Mouse (Mus musculus) hindbrain, embryonic 10.5 days (tissue): ENCODE measurements at regions not wholly inside any gene's neighbourhood (a gene's known extent, or its start where the extent isn't known, plus 50 kb on each side); places are given as distances from the start of the nearest gene placed in this dataset.
A peak's percentile ranks its signal among the peaks of the same experiment; 100 is the strongest.

Experiments
- DNase-seq: peaks from one replicate; pipeline ENCODE4 v3.0.0-alpha.2; 2017; ENCODE audit warnings: low spot score
- H3K27ac ChIP-seq: fragments of 300-500 bp; sonication (generic); 2 replicates; pipeline ENCODE4 v1.5.1; 2016; ENCODE audit warnings: mild to moderate bottlenecking, moderate library complexity
- H3K27me3 ChIP-seq: fragments of 300-500 bp; sonication (generic); 2 replicates; pipeline ENCODE4 v1.6.1; 2016; ENCODE audit warnings: mild to moderate bottlenecking; ENCODE audit not compliant: poor library complexity, insufficient read depth, severe bottlenecking
- H3K36me3 ChIP-seq: fragments of 300-500 bp; sonication (generic); 2 replicates; pipeline ENCODE4 v1.6.1; 2016; ENCODE audit warnings: mild to moderate bottlenecking, moderate library complexity
- H3K4me1 ChIP-seq: fragments of 300-500 bp; sonication (generic); replicated peaks from 2 replicates; pipeline ENCODE4 v1.6.1; 2016; ENCODE audit warnings: mild to moderate bottlenecking
- H3K4me3 ChIP-seq: fragments of 300-500 bp; sonication (generic); 2 replicates; pipeline ENCODE4 v1.5.1; 2016; ENCODE audit warnings: mild to moderate bottlenecking, moderate library complexity
- H3K9me3 ChIP-seq: fragments of 300-500 bp; sonication (generic); 2 replicates; pipeline ENCODE4 v1.6.1; 2016; ENCODE audit warnings: mild to moderate bottlenecking, moderate library complexity
- WGBS: fragments of 180-500 bp; shearing (Covaris S2); methylation state at CpG from one replicate; pipeline ENCODE4 v1.1.7; 2016; 5-methylcytosine and 5-hydroxymethylcytosine counted together

- no peak overlapping the region for H3K27ac ChIP-seq
- no peak for DNase-seq
- H3K4me3 ChIP-seq, result no peak overlapping the region
- WGBS, result 93% methylated on average over 4 of the region's 4 CpGs
- H3K9me3 ChIP-seq, result no peaks in the 10 kb centered on the region
- no peaks in the 10 kb centered on the region for H3K36me3 ChIP-seq
- no peaks in the 10 kb centered on the region for H3K27me3 ChIP-seq
- H3K4me1 ChIP-seq, result peaks cover 6% of the 10 kb centered on the region; the same call in 1 of the 2 replicates
Measured at GRCm38 (mm10) chr4:33786027-33786426, 138.4 kb upstream of the Cnr1 start.

DNA sequence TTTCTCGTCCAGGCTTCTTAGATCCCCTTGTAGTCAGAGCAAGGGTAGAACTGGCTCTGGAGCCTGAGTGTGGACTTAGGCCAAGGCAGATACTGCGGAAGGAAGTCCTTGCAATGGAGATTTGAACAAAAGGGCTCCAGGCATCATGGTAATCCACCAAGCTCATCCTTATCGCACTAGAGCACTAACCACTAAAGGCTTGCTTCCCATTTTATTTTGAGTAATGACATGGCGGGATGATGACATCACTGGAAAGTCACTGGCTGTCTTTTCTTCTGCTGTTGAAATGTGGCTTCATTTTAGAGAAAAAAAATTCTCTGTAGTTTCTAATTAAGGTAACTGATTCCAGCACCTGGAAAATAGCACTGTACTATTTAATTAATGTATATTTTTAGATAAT, 137.4 kb upstream of the Cnr1 start:
- Histone ChIP-seq H3K9me3 (no peaks in the 10 kb centered on the region), H3K27me3 (no peaks in the 10 kb centered on the region), H3K4me1 (peaks cover 6% of the 10 kb centered on the region; the same call in 1 of the 2 replicates), H3K27ac (no peak overlapping the region), H3K36me3 (no peaks in the 10 kb centered on the region), H3K4me3 (no peak overlapping the region)
- no peak for DNase-seq
- 93% methylated on average over 4 of the region's 4 CpGs for WGBS

DNA sequence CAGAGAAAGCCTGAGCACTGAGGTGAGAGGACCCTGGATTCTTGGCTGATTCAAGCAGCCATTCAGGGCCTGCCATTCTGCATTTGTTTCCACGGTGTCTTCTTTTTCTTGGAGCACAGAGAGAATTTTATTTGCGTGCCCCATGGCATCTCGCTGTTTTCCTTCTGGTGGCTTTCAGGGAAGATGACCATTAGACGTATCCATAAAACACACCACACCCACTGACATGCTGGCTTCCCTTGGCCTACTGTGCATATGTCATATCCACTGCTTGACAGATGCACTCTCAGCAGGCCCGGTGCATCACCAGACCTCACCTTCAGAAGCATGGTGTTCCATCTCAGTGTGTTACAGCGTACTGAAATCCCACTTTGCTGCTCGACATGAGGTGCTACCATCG, 131.0 kb upstream of the Cnr1 start:
- Histone ChIP-seq H3K9me3 (no peaks in the 10 kb centered on the region), H3K4me3 (no peak overlapping the region), H3K36me3 (no peaks in the 10 kb centered on the region), H3K27me3 (no peaks in the 10 kb centered on the region), H3K27ac (no peak overlapping the region), H3K4me1 (no peaks in the 10 kb centered on the region)
- DNase-seq, result no peak
- 88% methylated on average over 8 of the region's 8 CpGs for WGBS

- Histone ChIP-seq H3K4me1 (no peaks in the 10 kb centered on the region), H3K9me3 (no peaks in the 10 kb centered on the region), H3K27me3 (no peaks in the 10 kb centered on the region), H3K36me3 (no peaks in the 10 kb centered on the region), H3K4me3 (no peak overlapping the region), H3K27ac (no peak overlapping the region)
- WGBS, result 96% methylated on average over 3 of the region's 3 CpGs
- DNase-seq, result no peak
Measured at GRCm38 (mm10) chr4:33795461-33795860, 128.9 kb upstream of the Cnr1 start.

DNA sequence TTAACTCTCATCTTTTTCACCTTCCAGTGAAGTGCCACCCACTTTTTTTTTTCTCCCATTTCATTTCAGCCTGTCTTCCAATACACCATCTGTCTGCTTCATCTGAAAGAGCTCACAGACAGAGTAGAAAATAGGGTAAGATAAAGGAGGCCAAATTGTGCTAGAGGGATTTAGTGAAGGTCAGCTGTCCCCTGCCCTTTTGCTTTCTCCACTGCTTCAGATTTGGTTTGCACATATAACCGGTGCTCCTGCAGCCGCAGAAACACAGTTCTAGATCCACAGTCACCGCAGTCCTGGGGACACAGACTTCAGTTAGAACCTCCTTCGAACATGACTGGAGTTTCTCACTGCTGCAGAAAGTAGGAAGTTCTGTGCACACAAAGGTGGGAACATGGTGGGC, 126.4 kb upstream of the Cnr1 start:
- WGBS, result 97% methylated on average over 4 of the region's 4 CpGs
- Histone ChIP-seq H3K27ac (no peak overlapping the region), H3K9me3 (peaks cover 14% of the 10 kb centered on the region; the same call in 1 of the 2 replicates), H3K36me3 (no peaks in the 10 kb centered on the region), H3K27me3 (no peaks in the 10 kb centered on the region), H3K4me3 (no peak overlapping the region), H3K4me1 (no peaks in the 10 kb centered on the region)
- DNase-seq, result no peak

GRCm38 (mm10) chr4:33798654-33799053, 125.7 kb upstream of the Cnr1 start:
- WGBS, result 81% methylated on average over 6 of the region's 6 CpGs
- peaks cover 14% of the 10 kb centered on the region; the same call in 1 of the 2 replicates for H3K9me3 ChIP-seq
- H3K27ac ChIP-seq, result no peak overlapping the region
- H3K4me1 ChIP-seq, result no peaks in the 10 kb centered on the region
- no peak overlapping the region for H3K4me3 ChIP-seq
- no peaks in the 10 kb centered on the region for H3K27me3 ChIP-seq
- no peak for DNase-seq
- H3K36me3 ChIP-seq, result no peaks in the 10 kb centered on the region

DNA sequence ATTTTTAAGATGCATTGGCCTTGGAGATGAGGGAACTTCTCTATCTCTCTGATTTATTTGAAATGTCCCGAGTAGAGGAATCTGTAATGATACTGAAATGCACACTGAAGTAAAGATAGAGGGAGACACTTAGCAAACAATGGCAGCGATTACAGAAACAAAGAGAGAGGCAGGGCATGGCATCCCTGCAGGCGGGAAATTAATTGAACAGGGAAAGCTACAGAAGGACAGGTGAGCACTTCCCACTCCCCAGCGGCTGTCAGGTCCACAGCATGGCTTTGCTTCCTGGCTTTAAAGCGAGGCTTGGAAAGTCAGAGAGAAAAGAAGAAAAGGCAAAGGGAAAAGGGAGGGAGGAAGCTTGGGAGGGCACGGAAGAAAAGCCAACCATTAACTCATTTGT, 125.3 kb upstream of the Cnr1 start:
- 54% methylated on average over 6 of the region's 6 CpGs for WGBS
- no peak overlapping the region for H3K4me3 ChIP-seq
- no peaks in the 10 kb centered on the region for H3K27me3 ChIP-seq
- no peaks in the 10 kb centered on the region for H3K36me3 ChIP-seq
- DNase-seq, result no peak
- H3K9me3 ChIP-seq, result peaks cover 14% of the 10 kb centered on the region; the same call in 1 of the 2 replicates
- no peak overlapping the region for H3K27ac ChIP-seq
- no peaks in the 10 kb centered on the region for H3K4me1 ChIP-seq

DNA sequence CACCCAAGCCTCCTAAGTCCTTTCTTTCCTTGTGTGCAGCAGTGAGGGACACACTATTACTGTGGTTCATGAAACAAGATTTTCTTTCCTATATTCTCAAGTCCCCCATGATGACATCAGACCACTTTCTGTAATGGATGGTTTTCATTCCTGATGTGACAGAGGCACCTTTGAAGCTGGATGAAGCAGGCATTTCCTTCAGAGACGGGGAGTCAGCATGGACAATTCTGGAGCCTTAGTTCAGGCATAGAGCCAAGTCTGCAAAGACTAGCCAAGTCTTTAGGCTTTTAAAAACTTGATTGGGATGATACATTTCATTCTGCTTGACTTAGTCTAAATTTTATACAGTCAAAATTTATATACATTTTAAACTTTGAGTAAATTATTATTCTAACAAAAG, 124.6 kb upstream of the Cnr1 start:
- WGBS, result 81% methylated on average over 1 of the region's 1 CpGs
- H3K27ac ChIP-seq, result no peak overlapping the region
- H3K27me3 ChIP-seq, result no peaks in the 10 kb centered on the region
- H3K4me1 ChIP-seq, result no peaks in the 10 kb centered on the region
- no peak for DNase-seq
- no peak overlapping the region for H3K4me3 ChIP-seq
- peaks cover 14% of the 10 kb centered on the region; the same call in 1 of the 2 replicates for H3K9me3 ChIP-seq
- H3K36me3 ChIP-seq, result no peaks in the 10 kb centered on the region

GRCm38 (mm10) chr4:33812338-33812737, 112.1 kb upstream of the Cnr1 start:
- no peaks in the 10 kb centered on the region for H3K36me3 ChIP-seq
- no peaks in the 10 kb centered on the region for H3K27me3 ChIP-seq
- 78% methylated on average over 1 of the region's 1 CpGs for WGBS
- no peaks in the 10 kb centered on the region for H3K9me3 ChIP-seq
- H3K27ac ChIP-seq, result no peak overlapping the region
- no peak overlapping the region for H3K4me3 ChIP-seq
- DNase-seq, result no peak
- H3K4me1 ChIP-seq, result no peaks in the 10 kb centered on the region

- H3K36me3 ChIP-seq, result no peaks in the 10 kb centered on the region
- 4% methylated on average over 5 of the region's 5 CpGs for WGBS
- H3K27ac ChIP-seq, result peak overlapping the region; percentile 45
- H3K4me3 ChIP-seq, result no peak overlapping the region
- no peaks in the 10 kb centered on the region for H3K9me3 ChIP-seq
- peak; percentile 29 for DNase-seq
- peaks cover 14% of the 10 kb centered on the region for H3K4me1 ChIP-seq
- H3K27me3 ChIP-seq, result no peaks in the 10 kb centered on the region
Measured at GRCm38 (mm10) chr4:33823850-33824249, 100.5 kb upstream of the Cnr1 start.

DNA sequence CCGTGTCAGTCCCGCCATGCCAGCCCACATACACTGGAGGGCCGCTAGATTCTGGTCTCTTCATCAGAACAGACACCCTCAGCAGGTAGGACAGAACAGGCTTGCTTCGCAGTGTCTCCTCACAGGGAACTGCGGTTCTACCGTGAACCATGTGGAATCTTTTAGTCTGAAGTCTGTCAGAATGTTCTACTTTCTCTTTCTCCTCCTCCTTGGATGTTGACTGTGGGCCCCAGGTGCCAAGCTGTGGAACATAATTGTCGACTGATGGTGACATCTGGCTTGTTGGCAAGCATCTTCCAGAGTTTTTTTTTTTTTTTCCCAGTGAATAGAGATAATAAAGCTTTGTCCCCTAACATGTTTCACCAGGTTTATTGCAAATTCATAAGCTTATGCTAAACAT, 91.3 kb upstream of the Cnr1 start:
- WGBS, result 83% methylated on average over 7 of the region's 7 CpGs
- DNase-seq, result no peak

GRCm38 (mm10) chr4:33838436-33838835, 86.0 kb upstream of the Cnr1 start:
- no peak overlapping the region for H3K27ac ChIP-seq
- no peaks in the 10 kb centered on the region for H3K9me3 ChIP-seq
- 0 out of 2 replicates have a peak, but pooled peaks cover 3% of the 10 kb centered on the region for H3K4me1 ChIP-seq
- H3K27me3 ChIP-seq, result no peaks in the 10 kb centered on the region
- WGBS, result 95% methylated on average over 6 of the region's 6 CpGs
- no peak overlapping the region for H3K4me3 ChIP-seq
- H3K36me3 ChIP-seq, result no peaks in the 10 kb centered on the region
- no peak for DNase-seq

More for the DNA sequence above, 91.3 kb upstream of the Cnr1 start:
- H3K9me3 ChIP-seq, result no peaks in the 10 kb centered on the region
- no peak overlapping the region for H3K4me3 ChIP-seq
- no peaks in the 10 kb centered on the region for H3K4me1 ChIP-seq
- H3K36me3 ChIP-seq, result no peaks in the 10 kb centered on the region
- H3K27me3 ChIP-seq, result no peaks in the 10 kb centered on the region
- no peak overlapping the region for H3K27ac ChIP-seq

- Histone ChIP-seq H3K4me3 (no peak overlapping the region), H3K27ac (no peak overlapping the region), H3K27me3 (no peaks in the 10 kb centered on the region), H3K4me1 (0 out of 2 replicates have a peak, but pooled peaks cover 3% of the 10 kb centered on the region), H3K36me3 (no peaks in the 10 kb centered on the region), H3K9me3 (no peaks in the 10 kb centered on the region)
- no peak for DNase-seq
- WGBS, result 83% methylated on average over 14 of the region's 14 CpGs
Measured at GRCm38 (mm10) chr4:33840119-33840518, 84.3 kb upstream of the Cnr1 start.
